Mouse (Mus musculus): ENCODE data around the gene Esr1.

The Esr1 gene

DNA sequence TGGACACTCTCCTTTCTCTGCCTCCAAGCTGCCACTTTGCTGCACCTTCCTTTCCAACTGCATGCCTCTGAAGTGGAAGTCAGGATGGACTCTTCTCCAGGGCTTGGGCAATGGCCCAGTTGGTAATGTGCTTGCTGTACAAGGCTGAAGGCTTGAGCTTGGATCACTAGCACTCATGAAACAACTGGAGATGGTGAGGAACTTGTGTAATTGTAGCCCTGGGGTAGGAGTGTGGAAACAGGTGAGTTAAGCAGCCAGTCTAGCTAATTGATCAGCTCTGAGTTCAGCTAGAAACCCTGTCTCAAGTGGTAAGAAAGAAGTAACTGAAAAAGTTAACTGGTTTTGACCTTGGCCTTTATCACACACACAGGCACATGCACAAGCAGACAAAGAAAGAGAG is 229.6 kb downstream of the Esr1 start:
- no peak for DNase-seq (ENCODE audit: low read depth)

- no peak for DNase-seq (ENCODE audit: low read depth)
Measured at GRCm38 (mm10) chr10:4847523-4847922, 236.1 kb downstream of the Esr1 start.

- no peak for DNase-seq (ENCODE audit: low read depth)
Measured at GRCm38 (mm10) chr10:4849881-4850280, 238.5 kb downstream of the Esr1 start.

- no peak for DNase-seq (ENCODE audit: low read depth)
Measured at GRCm38 (mm10) chr10:4875076-4875737, 263.8 kb downstream of the Esr1 start.

- no peak for DNase-seq (ENCODE audit: low read depth)
Measured at GRCm38 (mm10) chr10:4881391-4881790, 270.0 kb downstream of the Esr1 start.

- no peak for DNase-seq (ENCODE audit: low read depth)
Measured at GRCm38 (mm10) chr10:4885506-4885905, 274.1 kb downstream of the Esr1 start.

GRCm38 (mm10) chr10:4885961-4886360 is 274.6 kb downstream of the Esr1 start:
- DNase-seq (ENCODE audit: low read depth), result no peak

DNA sequence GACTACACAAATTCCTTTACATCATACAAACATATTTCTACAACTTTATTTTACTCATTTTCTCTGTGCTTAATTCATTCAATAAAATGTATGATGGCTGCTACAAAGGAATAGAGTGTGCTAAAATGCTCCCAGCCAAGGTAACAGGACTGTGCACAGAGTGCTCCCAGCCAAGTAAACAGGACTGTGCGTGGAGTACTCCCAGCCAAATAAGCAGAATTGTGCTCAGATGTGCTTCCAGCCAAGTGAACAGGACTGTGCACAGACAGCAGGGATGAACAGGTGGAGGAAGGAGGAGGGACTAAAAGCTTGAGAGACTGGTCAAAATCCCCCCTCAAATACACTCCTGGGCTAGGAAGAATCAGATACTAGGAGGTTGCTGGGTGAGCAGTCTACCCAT is 282.1 kb downstream of the Esr1 start:
- DNase-seq (ENCODE audit: low read depth), result no peak

- DNase-seq (ENCODE audit: low read depth), result no peak
Measured at GRCm38 (mm10) chr10:4897789-4898188, 286.4 kb downstream of the Esr1 start.

GRCm38 (mm10) chr10:4900324-4900723 is 288.9 kb downstream of the Esr1 start:
- DNase-seq (ENCODE audit: low read depth), result no peak

DNA sequence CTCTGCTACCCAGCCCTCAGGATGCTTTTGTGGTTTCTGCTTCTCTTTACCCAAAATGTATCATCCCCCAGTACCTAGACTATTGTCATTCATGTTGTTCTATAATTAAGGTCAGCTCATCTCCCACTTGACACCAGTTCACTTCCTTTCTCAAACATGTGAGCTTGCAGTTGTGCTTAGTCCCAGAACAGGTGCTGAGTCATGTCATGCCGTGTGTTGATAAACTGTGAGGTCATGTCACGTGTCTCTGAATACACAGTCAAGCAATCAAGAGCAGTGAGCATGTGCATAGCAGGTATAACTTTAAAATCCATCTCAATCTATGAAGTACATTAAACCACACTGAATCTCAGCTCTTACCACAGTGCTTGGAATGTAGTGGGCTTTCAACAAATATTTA is 297.9 kb downstream of the Esr1 start:
- no peak for DNase-seq (ENCODE audit: low read depth)

- DNase-seq (ENCODE audit: low read depth), result no peak
Measured at GRCm38 (mm10) chr10:4910451-4910850, 299.1 kb downstream of the Esr1 start.

- DNase-seq (ENCODE audit: low read depth), result no peak
Measured at GRCm38 (mm10) chr10:4919046-4919445, 307.7 kb downstream of the Esr1 start.

DNA sequence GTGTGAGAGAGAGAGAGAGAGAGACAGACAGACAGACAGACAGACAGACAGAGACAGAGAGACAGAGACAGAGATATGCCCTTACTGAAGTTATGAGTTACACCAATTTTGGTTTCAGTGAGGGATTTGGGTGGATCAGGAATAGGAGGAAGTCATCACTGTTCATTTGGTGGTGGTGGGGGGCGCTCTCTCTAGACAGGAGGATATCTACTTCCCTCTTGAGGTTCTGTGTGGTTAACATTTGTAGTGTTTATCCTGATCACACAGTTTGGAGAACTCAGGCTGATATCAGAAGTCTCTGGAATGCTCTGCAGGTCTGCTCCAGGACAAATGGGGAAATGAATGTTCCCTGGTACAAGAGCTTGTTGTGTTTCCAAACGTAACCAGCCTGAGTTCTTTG is 312.2 kb downstream of the Esr1 start:
- DNase-seq (ENCODE audit: low read depth), result no peak

DNA sequence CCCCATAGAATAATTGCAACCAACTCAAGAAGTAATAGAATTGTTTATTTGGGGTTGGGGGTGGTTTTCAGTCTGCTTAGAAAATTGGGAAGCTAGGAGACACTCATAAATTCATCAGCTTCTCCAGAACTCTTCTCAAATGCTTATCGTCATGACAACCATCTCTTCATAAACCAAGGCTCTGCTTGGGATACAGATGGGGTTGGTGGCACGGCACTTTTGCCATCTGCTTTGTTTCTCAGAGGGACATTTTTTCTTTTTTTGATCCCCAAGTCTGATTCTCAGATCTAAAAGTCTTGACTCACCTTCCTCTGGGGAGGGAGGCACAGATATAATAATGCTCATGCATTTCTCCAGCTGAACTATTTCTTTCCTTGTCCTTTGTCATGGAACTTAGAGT is 313.0 kb downstream of the Esr1 start:
- no peak for DNase-seq (ENCODE audit: low read depth)

GRCm38 (mm10) chr10:4943148-4943547 is 331.8 kb downstream of the Esr1 start:
- DNase-seq (ENCODE audit: low read depth), result peak; percentile 5

GRCm38 (mm10) chr10:4944725-4945124 is 333.3 kb downstream of the Esr1 start:
- no peak for DNase-seq (ENCODE audit: low read depth)

DNA sequence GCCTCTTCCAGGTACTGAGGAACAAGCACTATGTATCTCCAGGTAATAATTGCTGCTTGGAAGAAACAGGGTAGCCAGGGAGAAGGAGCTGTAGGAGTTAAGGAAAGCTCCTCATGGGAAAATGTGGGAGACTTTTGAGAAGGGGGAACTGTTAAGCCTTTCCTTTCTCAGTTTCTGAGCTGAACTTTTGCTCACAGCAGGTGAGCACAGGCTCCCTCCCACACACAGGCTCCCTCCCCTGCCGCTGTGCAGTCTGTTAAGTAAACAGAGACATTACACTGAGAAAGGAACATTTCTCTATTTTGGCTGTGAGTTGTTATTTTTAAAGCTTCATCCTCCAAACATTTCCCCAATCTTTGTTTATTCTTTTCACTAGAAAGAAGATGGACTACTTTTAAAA is 354.4 kb downstream of the Esr1 start:
- DNase-seq (ENCODE audit: low read depth), result no peak

DNA sequence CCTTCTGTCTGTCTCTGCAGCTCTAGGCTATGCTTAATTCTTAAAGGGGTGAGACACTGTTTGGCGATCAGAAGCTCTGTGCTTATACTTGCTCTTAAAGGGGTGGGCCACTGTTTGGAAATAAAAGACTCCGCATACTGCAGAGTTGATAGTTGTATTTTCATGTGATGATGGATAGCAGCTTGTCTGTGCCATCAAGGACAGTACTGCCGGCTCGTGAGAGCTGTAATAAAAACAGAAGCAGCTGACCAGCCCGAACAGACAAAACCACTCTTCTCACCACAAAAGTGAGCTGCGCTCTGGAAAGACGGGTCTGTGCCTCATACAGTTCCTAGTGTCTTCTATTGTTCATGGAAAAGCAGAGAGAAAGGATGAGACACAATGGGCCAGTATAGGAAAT is 359.8 kb downstream of the Esr1 start:
- DNase-seq (ENCODE audit: low read depth), result no peak

- no peak for DNase-seq (ENCODE audit: low read depth)
Measured at GRCm38 (mm10) chr10:4971586-4971985, 360.2 kb downstream of the Esr1 start.

GRCm38 (mm10) chr10:4972026-4972425 is 360.6 kb downstream of the Esr1 start:
- DNase-seq (ENCODE audit: low read depth), result no peak

GRCm38 (mm10) chr10:4974246-4974645 is 362.9 kb downstream of the Esr1 start:
- no peak for DNase-seq (ENCODE audit: low read depth)

- DNase-seq (ENCODE audit: low read depth), result no peak
Measured at GRCm38 (mm10) chr10:4976557-4976956, 365.2 kb downstream of the Esr1 start.

DNA sequence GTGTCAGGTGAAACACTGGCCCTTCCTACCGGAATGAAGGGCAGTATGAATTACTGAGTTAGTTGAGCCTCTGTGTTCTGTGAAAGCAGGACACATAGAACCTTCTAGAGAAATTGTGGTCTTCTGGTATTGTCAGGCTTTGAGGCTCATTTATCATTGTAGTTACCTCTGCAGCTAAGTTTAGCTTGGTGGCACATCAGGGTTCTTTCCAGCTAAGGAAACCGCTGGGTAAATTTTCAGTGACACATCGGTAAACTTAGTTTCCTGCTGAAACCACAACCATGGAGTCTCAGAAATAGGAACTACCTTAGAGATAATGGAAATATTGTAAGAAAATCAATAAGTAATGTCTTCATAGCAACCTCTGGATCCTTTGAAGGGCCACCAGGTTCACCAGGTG is 366.0 kb downstream of the Esr1 start:
- DNase-seq (ENCODE audit: low read depth), result no peak

DNA sequence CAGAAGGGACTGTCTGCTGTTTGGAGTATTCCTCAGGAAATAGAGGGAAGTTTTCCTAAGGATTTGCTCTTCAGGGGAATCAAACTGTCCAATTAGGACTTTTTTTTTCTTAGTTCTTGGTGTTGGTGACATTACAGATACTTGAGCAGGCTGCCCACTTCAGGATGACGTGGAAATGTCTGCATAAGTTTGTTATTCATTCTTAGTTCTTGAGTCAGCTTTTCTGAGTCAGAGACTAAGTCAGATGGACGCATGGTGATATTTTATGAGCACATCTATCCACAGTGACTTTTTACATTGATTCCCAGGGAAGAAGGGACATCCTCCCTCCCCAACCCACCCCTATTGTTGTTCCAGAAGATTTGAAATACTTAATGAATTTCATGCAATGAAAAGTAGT is 372.5 kb downstream of the Esr1 start:
- DNase-seq (ENCODE audit: low read depth), result peak; percentile 32

All from fibroblast of lung, adult 2 months (primary cell).